Mouse (Mus musculus): ENCODE measurements around the gene Gm43552.

Gm43552 gene

DNA sequence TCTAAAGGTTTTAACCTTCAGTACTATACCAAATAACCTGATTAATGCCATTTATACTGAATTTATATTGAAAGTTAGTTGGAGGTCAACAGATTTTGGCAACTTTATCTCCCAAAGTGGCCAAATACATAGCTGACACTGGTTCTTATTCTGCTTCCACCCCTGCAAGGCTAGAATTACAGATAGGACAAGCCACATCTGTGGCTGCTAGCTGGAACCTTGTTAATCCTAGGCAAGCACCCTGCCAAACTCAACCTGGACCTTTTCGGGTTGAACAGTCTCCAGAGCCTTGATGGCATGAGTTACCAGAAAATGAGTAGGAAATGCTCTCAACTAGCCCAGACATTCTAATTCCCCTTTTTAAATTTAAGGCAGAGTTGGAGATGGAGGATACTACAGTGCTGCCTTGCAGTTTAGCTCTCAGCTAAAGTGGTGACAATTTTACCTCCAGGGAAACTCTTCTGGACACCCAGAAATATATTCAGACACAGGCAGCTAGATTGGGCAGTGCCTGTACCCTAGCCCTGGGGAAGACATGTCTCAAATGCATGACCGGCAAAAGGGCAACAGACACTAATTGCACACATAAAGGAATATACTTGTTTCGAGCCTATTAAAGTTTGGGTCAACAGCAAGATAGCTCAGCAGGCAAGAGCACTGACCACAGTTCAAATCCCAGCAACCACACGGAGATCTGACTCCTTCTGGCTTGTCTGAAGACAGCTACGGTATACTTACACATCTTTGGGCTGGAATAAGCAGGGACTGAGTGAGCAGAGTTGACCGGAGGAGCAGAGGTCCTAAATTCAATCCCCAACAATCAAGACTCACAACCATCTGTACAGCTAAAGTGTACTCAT lies 105.4 kb downstream of the Gm43552 start:
- DNase-seq (ENCODE audit: inconsistent age in 2 of 2, low spot score in 1 of 2), result no peak

- no peak for DNase-seq (ENCODE audit: inconsistent age in 2 of 2, low spot score in 1 of 2)
These were observed 106.9 kb downstream of the Gm43552 start for GRCm38 (mm10) chr5:65385704-65386103.

Measured in adrenal gland, adult (tissue).